Mouse (Mus musculus) left cerebral cortex, adult 8-10 months (tissue): ENCODE data around the gene Nfe2. TPM values are rescaled to one million over a fixed set of nuclear protein-coding genes. Genes with fewer than 3 reads are reported as not detected.
A peak's percentile ranks its signal among the peaks of the same experiment; 100 is the strongest.

Source experiments
- DNase-seq, 2 experiments: peaks; one replicate each; pipeline ENCODE4 v3.0.0; 2022; ENCODE audit warnings: low spot score in 2 of 2
- total RNA-seq, 4 experiments: library from RNA; stranded (reverse); gene quantifications; 2 replicates each; pipeline ENCODE4 v1.2.4; 2022

The Nfe2 gene
- total RNA-seq = not detected

GRCm38 (mm10) chr15:103257790-103258728, at the start of gene Nfe2:
Gene Nfe2 (minus strand): TSS chr15:103258403.
- no peak for DNase-seq

- DNase-seq = peak; percentile 78 to 97
Measured at GRCm38 (mm10) chr15:103307125-103307524, 48.9 kb upstream of the Nfe2 start.

- no peak for DNase-seq
Measured at GRCm38 (mm10) chr15:103305792-103306645, 47.8 kb upstream of the Nfe2 start.

GRCm38 (mm10) chr15:103305070-103305678, 47.0 kb upstream of the Nfe2 start:
- peak; percentile 87 to 99 for DNase-seq

GRCm38 (mm10) chr15:103304616-103304969, 46.4 kb upstream of the Nfe2 start:
- DNase-seq = no peak

- DNase-seq = no peak
Measured at GRCm38 (mm10) chr15:103303916-103304615, 45.9 kb upstream of the Nfe2 start.

- DNase-seq = no peak
Measured at GRCm38 (mm10) chr15:103302341-103303021, 44.3 kb upstream of the Nfe2 start.

GRCm38 (mm10) chr15:103301547-103302340, 43.5 kb upstream of the Nfe2 start:
- no peak for DNase-seq

- DNase-seq = no peak
Measured at GRCm38 (mm10) chr15:103301046-103301445, 42.8 kb upstream of the Nfe2 start.

- no peak for DNase-seq
Measured at GRCm38 (mm10) chr15:103300560-103300959, 42.4 kb upstream of the Nfe2 start.

GRCm38 (mm10) chr15:103300067-103300471, 41.9 kb upstream of the Nfe2 start:
- peak in 1 of 2 experiments; percentile 69 for DNase-seq

- no peak for DNase-seq
Measured at GRCm38 (mm10) chr15:103299644-103300043, 41.4 kb upstream of the Nfe2 start.

GRCm38 (mm10) chr15:103298861-103299616, 40.8 kb upstream of the Nfe2 start:
- DNase-seq = no peak

GRCm38 (mm10) chr15:103298026-103298425, 39.8 kb upstream of the Nfe2 start:
- DNase-seq = no peak

GRCm38 (mm10) chr15:103297313-103297712, 39.1 kb upstream of the Nfe2 start:
- no peak for DNase-seq

GRCm38 (mm10) chr15:103295851-103296250, 37.6 kb upstream of the Nfe2 start:
- no peak for DNase-seq

GRCm38 (mm10) chr15:103294649-103295048, 36.4 kb upstream of the Nfe2 start:
- no peak for DNase-seq

GRCm38 (mm10) chr15:103293375-103293774, 35.2 kb upstream of the Nfe2 start:
- DNase-seq = no peak
